Mouse (Mus musculus): Measurements from ENCODE around the gene Slc30a2. TPM values are rescaled to one million over a fixed set of nuclear protein-coding genes. Genes with fewer than 3 reads are reported as not detected.
"Not testable (repeated sequence)": the region's sequence is repeated elsewhere in the genome, so short reads cannot be mapped to it uniquely, and the experiment has no call there.

The Slc30a2 gene
- total RNA-seq, 2 experiments from 2014 or later, result not detected

DNA sequence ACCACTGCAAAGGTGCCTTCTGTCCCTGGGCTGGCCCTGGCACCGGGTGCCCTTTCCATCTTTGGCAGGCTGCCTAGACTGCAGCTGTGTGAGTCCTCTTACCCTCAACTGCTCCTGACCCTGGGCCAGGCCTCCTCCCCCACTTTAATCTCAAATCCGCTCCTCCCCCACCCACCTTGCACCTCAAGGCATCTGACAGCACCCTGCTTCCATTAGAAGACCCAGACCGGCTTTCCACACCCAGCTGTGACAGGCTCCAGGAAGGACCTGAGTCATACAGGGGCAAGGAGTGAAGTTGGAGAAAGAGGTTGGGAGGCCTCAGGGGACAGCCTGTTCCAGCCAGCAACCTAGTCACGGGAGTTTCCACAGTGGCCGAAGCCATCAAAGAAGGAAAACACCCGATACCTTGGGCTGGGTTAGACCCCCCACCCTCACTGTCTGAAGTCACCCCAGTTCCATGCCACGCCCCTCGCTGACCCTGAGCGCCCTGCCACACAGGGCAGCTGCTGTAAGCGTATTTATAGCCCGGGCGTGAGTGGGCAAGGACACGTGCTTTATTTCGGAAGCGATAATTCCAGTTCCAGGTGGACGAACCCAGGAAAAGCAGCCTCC lies 13.0 kb downstream of the Slc30a2 start:
- peak; percentile 64 for DNase-seq
- intact Hi-C loops (cut with DNase I), result no loop called here

DNA sequence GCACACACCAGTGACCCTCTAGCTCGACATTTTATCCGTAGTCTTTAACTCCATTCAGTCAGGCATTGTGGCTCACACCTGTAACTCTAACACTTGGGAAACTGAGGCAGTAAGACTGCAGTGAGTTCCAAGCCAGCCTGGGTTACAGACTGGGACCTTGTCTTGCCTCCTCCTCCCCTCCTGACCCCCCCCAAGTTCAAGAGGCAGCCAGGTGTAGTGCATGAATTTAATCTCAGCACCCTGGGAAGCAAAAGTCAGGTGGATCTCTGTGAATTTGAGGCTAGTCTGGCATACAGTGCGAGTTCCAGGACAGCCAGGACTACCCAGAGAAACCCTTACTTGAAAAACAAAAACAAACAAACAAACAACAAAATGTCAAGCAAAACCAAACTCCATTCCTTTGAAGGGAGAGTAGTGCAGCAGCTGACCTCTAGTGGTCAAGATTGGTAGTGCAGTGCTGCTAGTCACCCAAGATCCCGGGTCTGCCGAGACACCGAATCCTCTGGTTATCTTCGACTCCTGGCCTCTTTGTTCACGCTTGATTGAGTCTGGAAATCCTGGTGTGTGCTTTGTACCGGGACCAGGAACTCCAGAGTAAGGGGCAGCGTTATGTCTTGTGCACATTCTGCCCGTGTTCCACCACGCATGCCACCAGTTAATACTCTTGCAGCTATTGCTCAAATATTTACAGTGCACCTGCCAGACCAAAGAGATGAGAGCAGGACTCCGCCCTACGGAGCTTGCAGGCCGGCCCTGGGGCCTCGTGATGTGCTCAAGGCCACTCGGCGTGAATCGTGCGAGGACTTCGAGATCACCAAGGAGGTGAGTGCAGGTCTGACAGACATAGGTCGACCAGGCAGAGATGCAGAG lies 13.8 kb downstream of the Slc30a2 start:
- DNase-seq, result peak; percentile 76
- intact Hi-C loops (cut with DNase I), result no loop called here

DNA sequence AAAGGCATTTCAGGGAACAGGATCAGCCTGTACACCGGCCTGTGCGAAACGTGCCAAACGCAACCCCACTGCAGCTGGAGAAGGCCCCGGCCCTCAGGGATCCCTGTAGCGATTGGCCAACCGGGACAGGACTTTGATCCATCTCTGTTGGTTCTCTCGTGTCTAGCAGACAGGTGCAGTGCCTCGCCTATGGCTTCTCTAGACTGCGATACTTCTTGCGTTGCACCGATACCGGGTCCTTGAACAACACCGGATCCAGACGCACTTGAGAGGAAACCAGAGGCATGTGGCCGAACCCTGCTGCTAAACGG lies 14.4 kb downstream of the Slc30a2 start:
- intact Hi-C loops (cut with DNase I), result no loop called here
- DNase-seq, result no peak

DNA sequence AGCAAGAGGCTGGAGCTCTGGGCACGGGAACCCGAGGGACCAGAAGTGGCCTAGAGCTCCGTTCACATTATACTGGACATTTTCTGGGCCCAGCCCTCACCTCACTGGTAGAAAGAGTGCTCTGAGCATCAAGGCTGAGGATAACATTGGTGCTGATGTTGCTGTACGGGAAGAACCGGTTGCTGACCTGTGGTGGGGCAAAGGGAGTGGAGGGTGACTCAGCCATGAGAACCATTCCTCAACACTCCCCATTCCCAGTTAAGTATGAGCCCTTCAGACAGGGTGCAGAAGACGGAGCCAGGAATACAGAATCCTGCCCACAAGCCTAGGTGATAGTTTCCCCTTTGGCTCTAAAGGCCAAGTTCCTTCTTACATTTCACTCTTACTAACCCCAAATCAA lies 16.7 kb downstream of the Slc30a2 start:
- DNase-seq, result no peak
- intact Hi-C loops (cut with DNase I), result no loop called here

DNA sequence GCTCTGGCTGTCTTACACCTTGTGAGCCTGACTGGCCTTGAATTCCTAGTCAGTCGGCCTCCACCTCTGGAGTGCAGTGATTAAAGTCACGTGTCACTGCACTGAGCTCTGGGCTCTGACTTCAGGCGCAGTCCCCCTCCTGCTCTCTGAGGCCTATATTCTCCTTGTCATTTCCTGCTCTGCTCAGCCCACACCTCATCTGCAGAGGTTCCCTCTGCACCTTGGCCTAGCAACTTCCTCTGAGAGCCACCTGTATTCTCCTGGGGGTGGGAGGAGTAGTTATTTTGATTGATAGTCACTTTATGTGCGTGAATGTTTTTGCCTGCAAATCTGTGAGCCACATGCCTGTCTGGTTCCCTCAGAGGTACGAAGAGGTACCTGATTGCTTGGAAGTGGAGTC lies 18.2 kb downstream of the Slc30a2 start:
- intact Hi-C loops (cut with DNase I), result no loop called here
- DNase-seq, result no peak

DNA sequence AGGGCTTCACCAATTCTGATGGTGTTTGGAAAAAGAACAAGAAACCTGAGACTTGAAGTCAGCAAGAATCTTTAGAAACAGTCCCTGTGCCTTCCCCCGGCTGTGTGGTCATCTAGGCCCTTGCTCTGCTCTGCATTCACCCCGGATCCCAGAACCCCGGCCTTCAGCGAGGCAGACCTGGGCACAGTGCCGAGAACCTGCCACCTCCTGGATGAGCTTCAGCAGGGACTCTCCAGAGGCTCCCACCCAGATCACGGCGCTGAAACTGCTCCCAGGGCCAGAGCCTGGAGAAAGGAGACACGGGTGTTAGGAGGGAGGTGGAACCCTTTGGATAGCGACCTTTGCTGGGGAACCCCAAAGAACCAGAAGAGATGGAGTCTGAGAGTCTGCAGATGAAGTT lies 19.1 kb downstream of the Slc30a2 start:
- intact Hi-C loops (cut with DNase I), result no loop called here
- DNase-seq, result no peak

DNA sequence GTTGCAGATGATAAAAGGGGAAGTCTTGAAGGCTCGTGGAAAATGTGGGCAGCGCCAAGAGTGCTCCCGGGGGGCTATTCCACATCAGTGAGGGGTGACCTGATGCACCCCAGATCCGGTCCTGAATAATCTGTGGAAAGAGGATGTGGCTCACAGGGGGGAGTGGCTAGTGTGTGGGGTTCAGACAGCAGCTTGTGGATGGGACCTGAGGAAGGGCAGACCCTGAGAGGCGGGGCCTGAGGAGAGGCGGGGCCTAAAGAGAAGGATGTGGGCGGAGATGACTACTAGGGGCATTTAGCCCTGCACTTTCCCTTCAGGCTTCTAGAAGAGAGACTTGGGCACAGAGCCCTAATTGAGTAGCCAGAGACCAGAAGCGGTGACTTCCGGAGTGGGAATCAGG lies 19.6 kb downstream of the Slc30a2 start:
- DNase-seq, result no peak
- intact Hi-C loops (cut with DNase I), result no loop called here

DNA sequence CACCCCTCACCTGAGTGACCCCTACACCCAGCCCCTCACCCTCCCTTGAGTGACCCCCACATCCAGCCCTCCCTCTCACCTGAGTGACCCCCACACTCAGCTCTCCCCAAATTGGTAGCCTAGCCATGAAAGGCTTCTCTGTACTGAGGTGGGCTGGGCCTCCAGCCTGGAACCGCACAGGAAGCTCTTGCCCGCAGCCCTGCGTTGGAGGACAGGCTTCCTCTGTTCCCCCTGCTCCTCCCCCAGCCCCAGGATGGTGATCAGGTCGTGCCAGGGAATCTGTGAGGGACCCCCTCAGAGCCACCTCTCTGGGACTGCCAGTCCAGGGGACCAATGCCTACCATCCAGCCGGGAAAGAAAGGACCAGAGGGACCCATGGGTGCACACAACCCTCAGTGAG lies 22.3 kb downstream of the Slc30a2 start:
- intact Hi-C loops (cut with DNase I), result no loop called here
- no peak for DNase-seq

DNA sequence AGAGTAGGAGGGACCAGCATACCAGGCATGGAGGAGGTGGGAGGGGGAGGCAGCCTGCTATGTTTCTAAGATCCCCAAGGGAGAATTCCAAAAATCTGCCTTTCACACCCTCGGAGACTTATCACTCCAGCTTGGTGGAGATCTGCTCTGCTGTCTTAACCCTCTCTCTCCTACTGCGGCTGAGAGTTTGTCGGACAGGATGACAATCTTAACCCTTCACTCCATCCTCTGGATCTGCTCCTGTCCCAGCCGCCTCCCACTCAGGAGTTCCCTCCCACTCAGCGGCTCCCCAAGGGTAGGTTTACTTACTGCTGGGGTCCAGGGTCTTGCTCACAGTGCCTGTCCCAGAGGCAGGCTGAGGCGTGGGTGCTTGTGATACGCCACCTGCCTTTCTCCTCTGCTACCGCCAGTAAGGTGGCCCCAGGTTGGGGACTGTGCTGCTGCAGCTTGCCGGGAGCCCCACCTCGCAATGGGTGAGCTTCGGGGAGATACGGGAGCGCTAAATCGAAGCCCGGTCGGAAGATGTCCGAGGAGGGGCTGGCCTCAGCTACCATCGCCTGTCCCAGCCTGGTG lies 27.8 kb downstream of the Slc30a2 start:
- intact Hi-C loops (cut with DNase I), result no loop called here
- DNase-seq, result no peak

DNA sequence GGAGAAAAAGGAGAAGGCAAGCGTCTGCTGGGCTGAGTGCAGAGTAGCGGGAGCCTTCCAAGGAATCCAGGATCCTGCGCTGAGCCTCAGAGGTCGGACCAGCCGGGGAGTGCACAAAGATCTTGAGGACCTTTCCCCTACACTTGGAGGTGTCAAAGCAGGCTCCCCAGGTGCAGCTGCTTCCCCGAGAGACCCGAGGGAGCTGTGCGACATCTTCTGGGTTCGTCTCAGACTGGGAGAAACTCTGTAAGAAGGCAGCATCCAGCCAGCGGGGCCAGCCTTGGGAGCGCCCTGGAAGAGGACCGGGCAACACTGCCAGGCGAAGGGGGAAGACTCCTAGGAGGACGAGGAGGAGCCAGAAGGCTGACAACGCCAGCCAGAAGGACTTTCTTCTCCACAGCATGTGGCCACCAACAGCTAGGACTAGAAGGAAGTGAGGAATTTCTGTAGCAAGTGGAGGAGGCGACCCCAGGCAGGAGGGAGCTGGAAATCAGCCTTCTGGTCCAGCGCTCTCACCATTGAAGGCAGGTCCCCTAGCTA lies 28.4 kb downstream of the Slc30a2 start:
- intact Hi-C loops (cut with DNase I), result no loop called here
- DNase-seq, result no peak

DNA sequence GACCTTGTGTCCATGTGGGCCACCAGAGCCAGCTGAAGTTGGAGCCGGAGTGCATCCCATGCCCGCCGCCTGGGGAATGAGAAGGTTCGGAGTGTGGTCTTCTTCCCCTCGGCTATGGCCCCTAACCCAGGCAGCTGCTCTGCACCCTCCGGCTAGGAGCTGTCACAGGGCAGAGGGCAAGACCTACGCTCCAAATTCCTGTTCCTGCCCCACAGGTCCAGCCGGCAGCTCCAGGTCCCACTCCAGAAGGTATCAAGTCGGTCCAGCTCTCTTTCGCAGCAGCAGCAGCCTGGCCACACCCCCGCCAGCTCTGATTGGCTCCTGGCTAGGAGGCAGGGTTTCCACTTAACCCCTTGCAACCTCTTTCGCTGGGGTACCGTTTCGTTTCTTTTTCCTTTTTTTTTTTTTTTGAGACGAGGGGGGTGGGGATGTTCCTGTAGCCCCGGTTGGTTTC lies 29.3 kb downstream of the Slc30a2 start:
- intact Hi-C loops (cut with DNase I), result no loop called here
- DNase-seq, result peak; percentile 73

DNA sequence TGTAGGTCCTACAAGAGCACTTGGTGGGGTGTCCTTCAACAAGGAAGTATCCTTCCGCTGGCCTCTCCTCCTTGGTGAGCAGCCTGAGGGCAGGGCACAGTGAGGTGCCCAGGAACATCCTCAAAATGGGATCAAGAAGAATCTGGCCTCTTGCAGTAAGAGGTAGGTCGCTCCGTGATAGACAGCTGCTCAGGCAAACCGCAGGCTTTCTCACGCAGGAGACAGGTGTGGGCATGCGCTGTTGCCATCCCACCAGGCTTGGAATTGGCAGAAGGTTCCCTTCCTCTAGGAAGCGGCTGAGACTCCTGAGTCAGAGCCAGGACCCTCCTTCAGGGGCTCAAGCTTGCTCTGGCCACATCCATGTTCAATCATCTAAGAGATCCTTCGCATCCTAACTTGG lies 30.3 kb downstream of the Slc30a2 start:
- intact Hi-C loops (cut with DNase I), result no loop called here
- no peak for DNase-seq

DNA sequence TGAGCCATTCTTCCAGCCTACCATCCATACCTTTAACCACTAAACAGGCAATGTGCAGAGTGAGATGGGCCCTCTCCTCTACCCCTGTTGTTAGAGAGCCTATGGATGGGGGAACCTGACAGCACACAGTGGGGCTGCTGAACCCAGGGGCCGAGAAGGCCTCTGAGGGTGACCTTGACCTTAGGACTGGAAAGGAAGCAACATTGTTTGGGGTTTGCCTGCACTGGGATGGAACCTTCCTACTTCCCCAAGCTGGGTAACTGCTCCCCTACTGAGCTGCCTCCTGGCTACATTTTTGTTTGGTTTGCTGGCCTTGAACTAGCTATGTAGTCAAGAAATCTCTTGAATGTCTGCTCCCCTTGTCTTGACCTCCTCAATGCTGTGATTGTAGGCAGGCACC lies 31.3 kb downstream of the Slc30a2 start:
- DNase-seq, result no peak
- intact Hi-C loops (cut with DNase I), result no loop called here

DNA sequence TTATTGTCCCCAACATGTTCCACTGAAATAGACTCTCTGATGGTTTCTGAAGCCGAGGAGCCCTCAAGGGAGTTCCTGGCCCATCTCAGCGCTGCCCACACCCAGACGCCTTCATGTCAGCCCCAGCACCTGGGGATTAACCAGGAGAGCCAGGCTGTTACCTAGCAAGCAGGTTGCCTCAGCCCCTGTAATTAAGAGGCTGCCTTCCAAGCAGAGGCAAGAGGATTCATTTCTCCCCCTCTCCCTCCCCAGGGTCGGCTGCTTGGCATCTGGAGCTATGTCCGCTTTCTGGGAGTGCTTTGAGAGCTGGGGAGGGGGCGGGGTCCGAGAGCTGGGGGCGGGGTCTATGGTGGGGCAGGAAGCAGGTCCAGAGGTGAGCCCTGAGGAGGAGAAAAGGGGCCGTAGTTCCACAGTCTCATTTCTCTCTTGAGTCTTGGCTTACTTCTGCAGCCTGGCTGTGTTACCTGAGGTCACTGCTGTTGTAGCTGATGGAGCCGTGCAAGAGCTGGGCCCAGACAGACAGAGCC lies 35.2 kb downstream of the Slc30a2 start:
- intact Hi-C loops (cut with DNase I), result no loop called here
- DNase-seq, result no peak

DNA sequence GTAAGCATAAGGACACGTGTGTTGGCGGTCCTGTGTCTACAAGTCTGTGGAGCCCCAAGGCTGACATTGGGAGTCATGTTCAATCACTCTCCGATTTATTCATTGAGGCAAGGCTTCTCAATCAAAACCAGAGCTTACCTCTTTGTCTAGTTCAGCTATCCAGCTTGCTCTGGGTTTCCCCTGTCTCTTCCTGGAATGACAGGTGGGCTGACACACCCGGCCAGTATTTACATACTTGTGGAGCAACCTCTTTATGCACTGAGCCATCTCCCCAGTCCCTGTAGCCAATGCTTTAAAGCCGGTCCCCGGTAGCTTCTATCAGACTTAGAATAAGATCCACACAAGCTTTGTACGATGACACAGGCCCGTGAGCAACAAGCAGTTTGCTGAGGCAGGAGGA lies 36.5 kb downstream of the Slc30a2 start:
- DNase-seq, result no peak
- intact Hi-C loops (cut with DNase I), result no loop called here

DNA sequence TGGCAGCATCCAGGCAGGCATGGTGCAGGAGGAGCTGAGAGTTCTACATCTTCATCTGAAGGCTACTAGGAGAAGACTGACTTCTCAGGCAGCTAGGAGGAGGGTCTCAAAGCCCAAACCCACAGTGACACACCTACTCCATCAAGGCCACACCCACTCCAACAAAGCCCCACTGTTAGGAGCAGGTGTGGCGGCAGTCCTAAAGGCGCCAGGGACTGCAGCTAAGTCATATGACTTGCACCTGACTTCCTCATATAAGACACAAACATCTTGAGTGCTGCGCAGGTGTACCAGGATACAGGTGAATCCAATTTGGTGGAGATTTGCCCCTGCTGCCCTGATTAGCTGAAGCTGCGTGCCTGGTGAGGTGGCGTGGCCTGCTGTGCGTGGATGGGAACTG lies 40.8 kb downstream of the Slc30a2 start, which contains the start of gene Extl1:
Extl1 (minus strand) TSS at position 101 of the 400 bp plus-strand sequence.
- DNase-seq; intact Hi-C loops (cut with DNase I): not testable (repeated sequence)

DNA sequence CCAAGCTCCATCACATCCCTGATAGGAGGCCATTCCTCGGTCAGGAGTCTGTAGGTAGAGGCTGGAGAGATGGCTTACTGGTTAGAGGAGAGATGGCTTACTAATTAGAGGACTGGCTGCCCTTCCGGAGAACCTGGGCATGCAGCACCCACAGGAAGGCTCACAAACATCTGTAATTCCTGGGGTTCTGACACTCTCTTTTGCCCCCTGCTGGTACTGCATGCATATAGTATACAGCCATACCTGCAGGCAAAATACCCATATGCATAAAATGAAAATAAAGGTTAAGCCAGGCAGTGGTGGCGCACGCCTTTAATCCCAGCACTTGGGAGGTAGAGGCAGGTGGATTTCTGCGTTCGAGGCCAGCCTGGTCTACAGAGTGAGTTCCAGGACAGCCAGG lies 44.3 kb downstream of the Slc30a2 start:
- intact Hi-C loops (cut with DNase I), result no loop called here
- DNase-seq, result no peak

DNA sequence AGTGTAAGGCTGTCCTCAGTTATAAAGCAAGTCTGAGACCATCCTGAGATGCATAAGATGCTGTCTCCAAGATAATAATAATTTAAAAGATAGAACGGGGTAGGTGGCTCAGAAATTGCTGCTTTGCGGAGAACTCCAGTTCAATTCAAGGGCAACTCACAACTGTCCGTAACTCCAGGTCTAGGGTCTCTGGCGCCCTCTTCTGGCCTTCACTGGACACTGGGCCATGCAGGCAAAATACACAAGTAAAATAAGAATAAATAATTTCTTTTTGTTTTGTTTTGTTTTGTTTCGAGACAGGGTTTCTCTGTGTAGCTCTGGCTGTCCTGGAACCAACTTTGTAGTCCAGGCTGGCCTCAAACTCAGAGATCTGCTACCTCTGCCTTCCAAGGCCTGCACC lies 45.4 kb downstream of the Slc30a2 start:
- intact Hi-C loops (cut with DNase I), result no loop called here
- DNase-seq, result peak; percentile 74

DNA sequence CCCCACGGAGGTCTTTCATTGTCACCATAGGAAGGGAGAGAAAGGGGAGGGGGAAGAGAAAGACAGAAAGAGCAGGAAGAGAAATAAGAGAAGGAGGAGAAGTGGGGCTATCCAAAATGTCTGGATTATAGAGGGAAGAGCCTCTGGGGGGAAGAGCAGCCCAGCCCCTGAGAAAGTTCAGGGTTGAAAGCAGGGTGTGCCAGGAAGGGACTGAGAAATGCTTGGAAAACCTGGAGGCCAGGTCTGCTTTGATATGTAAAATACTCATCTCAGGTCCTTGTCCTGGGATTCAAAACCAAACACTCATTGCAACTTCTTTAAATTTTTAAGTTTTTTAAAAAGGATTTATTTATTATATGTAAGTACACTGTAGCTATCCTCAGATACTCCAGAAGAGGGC lies 48.7 kb downstream of the Slc30a2 start:
- intact Hi-C loops (cut with DNase I), result no loop called here
- no peak for DNase-seq

DNA sequence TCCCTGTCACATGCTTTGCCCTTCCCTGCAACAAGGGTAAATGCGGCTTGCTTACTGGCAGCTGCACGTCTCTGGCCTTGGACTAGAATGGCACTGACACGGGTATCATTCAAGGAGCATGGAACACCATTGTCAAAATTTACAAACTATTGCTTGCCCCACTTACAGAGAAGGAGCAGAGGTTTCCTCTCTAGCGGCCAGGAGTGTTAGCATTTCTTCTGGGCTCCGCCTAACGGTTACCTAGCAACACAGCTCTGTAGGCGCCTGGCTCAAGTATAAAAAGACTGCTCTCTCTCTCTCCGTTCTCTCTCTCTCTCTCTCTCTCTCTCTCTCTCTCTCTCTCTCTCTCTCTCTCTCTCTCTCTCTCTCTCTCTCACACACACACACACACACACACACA lies 49.6 kb downstream of the Slc30a2 start:
- no peak for DNase-seq
- intact Hi-C loops (cut with DNase I), result no loop called here

DNA sequence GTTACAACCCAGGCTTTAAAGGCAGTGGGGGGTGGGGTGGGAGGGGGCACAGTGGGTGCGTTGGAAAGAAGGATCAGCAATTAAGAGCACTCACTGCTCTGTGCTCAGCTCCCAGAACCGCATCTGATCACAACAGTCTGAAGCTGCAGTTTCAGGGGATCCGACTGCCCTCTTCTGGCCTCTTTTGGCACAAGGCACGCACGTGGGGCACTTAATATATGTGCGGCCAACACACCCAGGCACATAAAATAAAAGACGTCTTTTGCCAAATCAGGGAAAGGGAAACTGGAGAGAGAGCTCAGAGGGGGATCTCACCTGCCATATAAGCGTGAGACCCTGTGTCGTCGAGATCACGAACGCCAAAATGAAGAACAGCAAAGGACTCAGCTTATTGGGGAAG lies 50.0 kb downstream of the Slc30a2 start:
- intact Hi-C loops (cut with DNase I), result no loop called here
- no peak for DNase-seq

DNA sequence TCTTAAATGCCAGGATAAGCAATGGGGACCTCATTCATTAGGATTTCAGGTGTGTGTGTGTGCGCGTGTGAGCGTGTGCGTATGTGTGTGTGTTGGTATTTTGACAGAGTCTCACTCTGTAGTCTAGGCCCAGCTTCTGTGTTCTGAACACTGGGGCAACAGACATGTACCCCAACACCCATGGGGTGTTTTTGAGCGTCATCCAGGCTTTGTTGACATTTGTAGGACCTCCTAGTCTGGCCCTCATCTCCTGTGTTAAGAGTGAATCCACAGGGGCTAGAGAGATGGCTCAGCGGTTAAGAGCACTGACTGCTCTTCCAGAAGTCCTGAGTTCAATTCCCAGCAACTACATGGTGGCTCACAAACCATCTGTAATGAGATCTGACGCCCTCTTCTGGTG lies 52.2 kb downstream of the Slc30a2 start:
- intact Hi-C loops (cut with DNase I), result no loop called here
- DNase-seq, result no peak
